Mouse (Mus musculus): Measurements from ENCODE around the gene Nedd9. TPM values are rescaled to one million over a fixed set of nuclear protein-coding genes. Genes with fewer than 3 reads are reported as not detected.

The Nedd9 gene
- polyA plus RNA-seq, 1 experiment from 2014 or later, result 11.9 TPM

- Histone ChIP-seq H3K9me3 (ENCODE audit: control insufficient read depth, low read length) (no peaks in the 10 kb centered on the region), H3K27ac (ENCODE audit: low read depth, low read length) (no peak overlapping the region), H3K27me3 (replicated peaks; ENCODE audit: control insufficient read depth, insufficient read depth, low read length) (no peaks in the 10 kb centered on the region), H3K36me3 (ENCODE audit: control insufficient read depth, insufficient read depth, low read length) (no peaks in the 10 kb centered on the region), H3K4me3 (ENCODE audit: low read length) (no peak overlapping the region), H3K4me2 (ENCODE audit: low read length) (peak overlapping the region; percentile 23), H3K4me1 (ENCODE audit: control insufficient read depth, insufficient read depth, low read depth, low read length) (peaks cover 29% of the 10 kb centered on the region), H3K9ac (ENCODE audit: low read depth, low read length) (0 out of 2 replicates have a peak overlapping the region, but pooled peaks have one; percentile 17)
- WGBS, result 51% methylated on average over 6 of the region's 6 CpGs
- ATAC-seq, result no peak
These were observed 132.6 kb downstream of the Nedd9 start for GRCm38 (mm10) chr13:41354591-41354990.

- no peak for ATAC-seq
- H3K27me3 ChIP-seq (replicated peaks; ENCODE audit: control insufficient read depth, insufficient read depth, low read length), result no peaks in the 10 kb centered on the region
- 66% methylated on average over 3 of the region's 3 CpGs for WGBS
- H3K27ac ChIP-seq (ENCODE audit: low read depth, low read length), result no peak overlapping the region
- H3K4me2 ChIP-seq (ENCODE audit: low read length), result no peak overlapping the region
- no peak overlapping the region for H3K9ac ChIP-seq (ENCODE audit: low read depth, low read length)
- H3K9me3 ChIP-seq (ENCODE audit: control insufficient read depth, low read length), result no peaks in the 10 kb centered on the region
- peaks cover 24% of the 10 kb centered on the region for H3K4me1 ChIP-seq (ENCODE audit: control insufficient read depth, insufficient read depth, low read depth, low read length)
- H3K4me3 ChIP-seq (ENCODE audit: low read length), result no peak overlapping the region
- no peaks in the 10 kb centered on the region for H3K36me3 ChIP-seq (ENCODE audit: control insufficient read depth, insufficient read depth, low read length)
These were observed 133.5 kb downstream of the Nedd9 start for GRCm38 (mm10) chr13:41353676-41354075.

GRCm38 (mm10) chr13:41352352-41352751 lies 134.8 kb downstream of the Nedd9 start:
- H3K27me3 ChIP-seq (replicated peaks; ENCODE audit: control insufficient read depth, insufficient read depth, low read length), result no peaks in the 10 kb centered on the region
- H3K27ac ChIP-seq (ENCODE audit: low read depth, low read length), result peak overlapping the region; percentile 39
- no peaks in the 10 kb centered on the region for H3K36me3 ChIP-seq (ENCODE audit: control insufficient read depth, insufficient read depth, low read length)
- H3K4me3 ChIP-seq (ENCODE audit: low read length), result no peak overlapping the region
- no peaks in the 10 kb centered on the region for H3K9me3 ChIP-seq (ENCODE audit: control insufficient read depth, low read length)
- H3K4me2 ChIP-seq (ENCODE audit: low read length), result no peak overlapping the region; the same call in 1 of the 2 replicates
- no peak overlapping the region for H3K9ac ChIP-seq (ENCODE audit: low read depth, low read length)
- peak; percentile 76 for ATAC-seq
- peaks cover 15% of the 10 kb centered on the region for H3K4me1 ChIP-seq (ENCODE audit: control insufficient read depth, insufficient read depth, low read depth, low read length)
- 22% methylated on average over 5 of the region's 5 CpGs for WGBS

- no peak overlapping the region for H3K27ac ChIP-seq (ENCODE audit: low read depth, low read length)
- WGBS, result 94% methylated on average over 3 of the region's 3 CpGs
- H3K4me2 ChIP-seq (ENCODE audit: low read length), result no peak overlapping the region
These were observed 136.6 kb downstream of the Nedd9 start for GRCm38 (mm10) chr13:41350589-41350988.

GRCm38 (mm10) chr13:41349770-41350169 lies 137.4 kb downstream of the Nedd9 start:
- H3K27ac ChIP-seq (ENCODE audit: low read depth, low read length), result no peak overlapping the region
- H3K27me3 ChIP-seq (replicated peaks; ENCODE audit: control insufficient read depth, insufficient read depth, low read length), result no peaks in the 10 kb centered on the region
- H3K4me3 ChIP-seq (ENCODE audit: low read length), result no peak overlapping the region
- no peaks in the 10 kb centered on the region for H3K9me3 ChIP-seq (ENCODE audit: control insufficient read depth, low read length)
- no peak for ATAC-seq
- H3K4me1 ChIP-seq (ENCODE audit: control insufficient read depth, insufficient read depth, low read depth, low read length), result peaks cover 12% of the 10 kb centered on the region
- 64% methylated on average over 4 of the region's 4 CpGs for WGBS
- no peaks in the 10 kb centered on the region for H3K36me3 ChIP-seq (ENCODE audit: control insufficient read depth, insufficient read depth, low read length)
- no peak overlapping the region for H3K9ac ChIP-seq (ENCODE audit: low read depth, low read length)
- no peak overlapping the region for H3K4me2 ChIP-seq (ENCODE audit: low read length)

More at GRCm38 (mm10) chr13:41350589-41350988, 136.6 kb downstream of the Nedd9 start:
- no peak for ATAC-seq
- Histone ChIP-seq H3K9me3 (ENCODE audit: control insufficient read depth, low read length) (no peaks in the 10 kb centered on the region), H3K4me1 (ENCODE audit: control insufficient read depth, insufficient read depth, low read depth, low read length) (peaks cover 13% of the 10 kb centered on the region), H3K27me3 (replicated peaks; ENCODE audit: control insufficient read depth, insufficient read depth, low read length) (no peaks in the 10 kb centered on the region), H3K9ac (ENCODE audit: low read depth, low read length) (no peak overlapping the region), H3K36me3 (ENCODE audit: control insufficient read depth, insufficient read depth, low read length) (no peaks in the 10 kb centered on the region), H3K4me3 (ENCODE audit: low read length) (no peak overlapping the region)

- Histone ChIP-seq H3K9me3 (ENCODE audit: control insufficient read depth, low read length) (no peaks in the 10 kb centered on the region), H3K27me3 (replicated peaks; ENCODE audit: control insufficient read depth, insufficient read depth, low read length) (no peaks in the 10 kb centered on the region), H3K27ac (ENCODE audit: low read depth, low read length) (no peak overlapping the region), H3K4me1 (ENCODE audit: control insufficient read depth, insufficient read depth, low read depth, low read length) (peaks cover 3% of the 10 kb centered on the region; the same call in 1 of the 2 replicates), H3K4me2 (ENCODE audit: low read length) (no peak overlapping the region), H3K36me3 (ENCODE audit: control insufficient read depth, insufficient read depth, low read length) (no peaks in the 10 kb centered on the region), H3K4me3 (ENCODE audit: low read length) (no peak overlapping the region), H3K9ac (ENCODE audit: low read depth, low read length) (no peak overlapping the region)
- no peak for ATAC-seq
- 65% methylated on average over 7 of the region's 7 CpGs for WGBS
These were observed 141.4 kb downstream of the Nedd9 start for GRCm38 (mm10) chr13:41345756-41346155.

- Histone ChIP-seq H3K9me3 (ENCODE audit: control insufficient read depth, low read length) (no peaks in the 10 kb centered on the region), H3K27me3 (replicated peaks; ENCODE audit: control insufficient read depth, insufficient read depth, low read length) (no peaks in the 10 kb centered on the region), H3K4me3 (ENCODE audit: low read length) (no peak overlapping the region), H3K36me3 (ENCODE audit: control insufficient read depth, insufficient read depth, low read length) (no peaks in the 10 kb centered on the region), H3K9ac (ENCODE audit: low read depth, low read length) (no peak overlapping the region), H3K4me1 (ENCODE audit: control insufficient read depth, insufficient read depth, low read depth, low read length) (peaks cover 3% of the 10 kb centered on the region; the same call in 1 of the 2 replicates), H3K27ac (ENCODE audit: low read depth, low read length) (no peak overlapping the region), H3K4me2 (ENCODE audit: low read length) (no peak overlapping the region)
- WGBS, result 32% methylated on average over 6 of the region's 6 CpGs
- ATAC-seq, result 0 out of 2 replicates have a peak, but pooled peaks have one; percentile 37
These were observed 141.9 kb downstream of the Nedd9 start for GRCm38 (mm10) chr13:41345306-41345705.

- Histone ChIP-seq H3K9me3 (ENCODE audit: control insufficient read depth, low read length) (no peaks in the 10 kb centered on the region), H3K36me3 (ENCODE audit: control insufficient read depth, insufficient read depth, low read length) (no peaks in the 10 kb centered on the region), H3K27me3 (replicated peaks; ENCODE audit: control insufficient read depth, insufficient read depth, low read length) (no peaks in the 10 kb centered on the region), H3K4me2 (ENCODE audit: low read length) (no peak overlapping the region), H3K27ac (ENCODE audit: low read depth, low read length) (no peak overlapping the region), H3K4me1 (ENCODE audit: control insufficient read depth, insufficient read depth, low read depth, low read length) (peaks cover 3% of the 10 kb centered on the region), H3K4me3 (ENCODE audit: low read length) (no peak overlapping the region), H3K9ac (ENCODE audit: low read depth, low read length) (no peak overlapping the region)
- ATAC-seq, result no peak
- WGBS, result 91% methylated on average over 3 of the region's 3 CpGs
These were observed 143.3 kb downstream of the Nedd9 start for GRCm38 (mm10) chr13:41343887-41344266.

- no peak overlapping the region for H3K27ac ChIP-seq (ENCODE audit: low read depth, low read length)
- H3K4me3 ChIP-seq (ENCODE audit: low read length), result no peak overlapping the region
- H3K4me1 ChIP-seq (ENCODE audit: control insufficient read depth, insufficient read depth, low read depth, low read length), result peaks cover 3% of the 10 kb centered on the region
- 0 out of 2 replicates have a peak, but pooled peaks cover 2% of the 10 kb centered on the region for H3K36me3 ChIP-seq (ENCODE audit: control insufficient read depth, insufficient read depth, low read length)
- no peak for ATAC-seq
- H3K9ac ChIP-seq (ENCODE audit: low read depth, low read length), result no peak overlapping the region
- H3K9me3 ChIP-seq (ENCODE audit: control insufficient read depth, low read length), result no peaks in the 10 kb centered on the region
- 65% methylated on average over 3 of the region's 3 CpGs for WGBS
- no peak overlapping the region for H3K4me2 ChIP-seq (ENCODE audit: low read length)
- H3K27me3 ChIP-seq (replicated peaks; ENCODE audit: control insufficient read depth, insufficient read depth, low read length), result no peaks in the 10 kb centered on the region
These were observed 143.8 kb downstream of the Nedd9 start for GRCm38 (mm10) chr13:41343163-41343886.

All from hindbrain, embryonic 16.5 days (tissue).